Mouse (Mus musculus): Measurements from ENCODE around the gene Cep95.
"Not testable (repeated sequence)": the region's sequence is repeated elsewhere in the genome, so short reads cannot be mapped to it uniquely, and the experiment has no call there.

Gene Cep95

DNA sequence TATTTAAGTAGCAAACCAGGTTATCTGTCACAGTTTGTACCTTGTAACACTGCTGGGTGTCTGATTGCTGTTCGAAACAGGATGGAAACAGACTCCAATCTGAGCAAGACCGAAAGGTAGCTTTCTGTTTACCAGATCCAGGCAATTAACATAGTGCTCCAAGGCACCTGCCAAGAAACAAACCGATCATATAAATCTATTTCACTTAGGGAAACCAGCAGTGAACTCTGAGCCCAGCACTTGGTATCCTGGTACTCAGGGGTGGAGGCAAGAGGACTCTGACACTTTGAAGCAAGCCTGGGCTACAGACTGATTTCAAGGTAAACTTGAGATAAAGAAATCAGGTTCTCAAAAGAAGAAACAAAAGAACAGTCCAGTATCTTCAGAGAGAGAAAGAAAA is 11.7 kb upstream of the Cep95 start:
- no peak for DNase-seq

DNA sequence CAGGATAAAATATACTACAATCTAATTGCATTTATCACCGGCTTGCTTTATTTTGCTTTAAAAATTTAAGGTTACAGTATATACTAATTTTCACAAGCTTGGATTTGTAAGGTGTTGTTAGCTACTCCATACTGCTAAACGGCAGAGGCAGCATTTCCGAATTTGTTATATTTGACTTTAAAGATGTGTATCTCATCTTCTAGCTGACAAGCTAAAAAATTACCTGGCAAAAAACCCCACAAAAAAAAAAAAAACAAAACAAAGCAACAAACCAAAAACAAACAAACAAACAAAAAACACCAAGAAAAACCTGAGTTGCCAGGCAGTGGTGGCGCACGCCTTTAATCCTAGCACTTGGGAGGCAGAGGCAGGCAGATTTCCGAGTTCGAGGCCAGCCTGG is 10.9 kb upstream of the Cep95 start:
- no peak for DNase-seq

DNA sequence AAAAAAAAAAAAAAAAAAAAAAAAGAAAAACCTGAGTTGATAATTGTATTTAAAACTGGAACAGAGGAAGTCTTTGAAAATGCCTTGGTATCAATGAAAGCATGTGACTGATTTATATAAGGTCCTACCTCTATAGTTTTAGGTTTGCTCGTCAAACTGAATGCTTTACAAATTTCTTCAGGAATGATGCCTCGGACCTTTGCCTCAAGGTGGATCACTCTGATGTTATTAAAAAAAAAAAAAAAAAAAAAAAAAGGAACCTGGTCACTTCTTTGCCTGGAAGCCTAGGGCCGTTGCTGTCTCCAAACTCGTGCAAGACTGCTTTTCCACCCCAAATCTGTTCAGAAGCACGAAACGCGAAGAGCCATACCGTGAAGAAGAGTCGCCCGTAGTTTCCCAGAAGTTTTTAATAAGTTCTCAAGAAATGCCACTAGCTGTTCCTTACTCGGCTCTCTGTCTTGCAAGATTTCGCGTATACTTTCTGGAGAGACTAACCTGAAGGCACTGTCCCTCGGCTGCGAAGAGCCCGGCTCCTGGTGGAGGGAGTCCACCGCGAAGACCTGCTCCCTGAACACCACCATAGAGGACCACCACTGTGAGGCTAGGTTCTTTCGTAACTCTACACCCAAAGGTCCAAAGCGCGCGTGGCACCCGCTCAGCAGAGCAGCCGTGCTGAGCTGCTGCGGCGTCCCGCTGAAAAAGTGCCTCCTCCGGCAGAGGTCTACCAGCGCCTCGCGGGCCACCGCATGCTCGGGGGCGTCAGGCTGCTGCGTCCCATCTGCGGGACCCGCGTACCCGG is 10.3 kb upstream of the Cep95 start:
- no peak for DNase-seq

DNA sequence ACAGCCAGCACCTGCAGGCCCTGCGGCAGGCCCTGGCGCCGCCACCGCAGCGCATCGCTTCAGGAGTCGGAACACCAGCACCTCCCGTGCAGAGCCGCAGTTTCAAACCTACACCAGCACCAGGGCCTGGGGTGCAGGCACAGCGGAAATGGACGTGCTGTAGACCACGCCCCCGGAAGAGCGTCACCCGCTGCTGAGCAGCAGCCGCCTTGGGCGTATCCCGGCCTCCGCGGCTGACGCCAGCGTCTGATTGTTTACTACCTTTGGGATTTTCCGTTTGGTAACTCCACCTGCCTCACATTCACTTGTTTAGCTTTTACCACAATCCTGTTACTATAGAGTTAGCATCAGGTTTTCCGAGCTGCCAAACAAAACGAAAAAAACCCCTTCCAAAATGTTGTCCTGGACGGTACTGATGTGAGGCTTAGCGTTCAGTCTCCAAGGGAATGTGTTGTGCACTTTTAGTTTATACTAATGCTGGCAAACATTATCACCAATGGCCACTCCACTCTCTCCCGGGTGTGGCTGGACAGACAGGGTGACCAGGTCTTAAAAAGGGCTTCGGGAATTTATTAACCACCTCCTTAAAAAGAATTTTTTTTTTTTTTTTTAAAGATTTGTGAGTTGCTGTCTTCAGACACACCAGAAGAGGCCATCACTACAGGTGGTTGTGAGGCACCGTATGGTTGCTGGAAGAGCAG is 9.5 kb upstream of the Cep95 start, which contains the start of gene Polg2:
Gene Polg2 (minus strand): TSS at position 150 of the 701 bp plus-strand sequence.
- DNase-seq: peak; percentile 88 to 90

DNA sequence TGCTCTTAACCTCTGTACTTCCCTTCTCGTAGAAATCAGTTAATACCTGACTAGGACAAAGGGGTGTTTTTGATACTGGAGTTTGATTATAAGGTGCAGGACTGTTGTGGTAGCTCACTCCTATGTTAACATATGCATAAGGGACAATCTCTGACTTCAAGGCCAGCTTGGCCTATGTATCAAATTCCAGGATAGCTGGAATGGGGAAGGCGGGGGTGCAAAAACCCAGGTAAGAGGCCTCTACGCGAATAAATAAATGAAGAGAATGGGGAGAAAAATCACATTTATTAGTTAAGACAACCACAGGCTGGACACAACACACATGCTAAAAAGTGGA is 9.0 kb upstream of the Cep95 start:
- no peak for DNase-seq

DNA sequence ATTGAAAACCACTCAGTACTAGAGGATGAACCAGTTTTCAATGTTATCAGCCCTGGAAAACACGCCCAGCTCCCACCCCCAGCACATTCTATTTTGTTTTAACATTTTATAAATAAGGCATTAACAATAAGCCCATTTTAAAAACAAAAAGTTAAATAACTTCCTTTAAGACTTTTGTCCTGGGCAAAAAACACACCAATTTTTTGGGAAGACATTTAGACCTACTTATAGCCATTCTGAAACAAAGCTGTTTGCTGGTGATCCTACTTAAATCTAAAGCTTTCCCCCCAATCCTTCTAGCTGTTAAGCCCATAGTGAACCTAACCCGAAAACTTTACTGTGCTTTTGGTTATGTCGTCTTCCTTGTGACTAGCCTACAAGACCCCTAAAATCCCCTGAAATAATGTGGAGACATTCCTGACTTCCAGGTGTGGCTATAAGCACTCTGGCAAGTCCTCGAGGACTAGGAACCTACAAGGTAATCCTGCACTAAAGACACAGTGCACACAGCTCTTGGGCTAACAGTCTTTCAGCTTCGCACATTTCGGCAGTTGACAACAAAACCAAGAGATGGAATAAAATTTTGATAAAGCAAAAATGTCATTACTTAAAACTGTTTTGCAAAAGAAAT is 8.3 kb upstream of the Cep95 start:
- DNase-seq: no peak

DNA sequence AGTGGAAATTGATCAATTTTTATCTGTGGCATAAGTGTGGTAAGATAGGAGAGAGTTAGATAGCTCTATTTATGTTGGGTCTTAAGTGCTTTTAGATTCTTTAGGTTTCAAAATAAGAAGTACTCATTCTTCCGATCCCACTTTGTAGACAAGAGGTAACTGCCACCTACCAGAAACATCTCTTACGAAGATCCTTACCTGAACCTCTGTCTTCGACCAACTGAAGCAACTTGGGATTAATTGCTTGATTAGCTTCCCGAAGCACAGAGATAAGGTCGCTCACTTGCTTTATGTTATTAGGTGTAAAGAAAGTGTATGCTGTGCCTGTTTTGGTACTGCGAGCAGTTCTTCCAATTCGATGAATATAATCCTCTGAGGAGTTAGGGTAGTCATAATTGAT is 6.8 kb upstream of the Cep95 start:
- not testable (repeated sequence) for DNase-seq

DNA sequence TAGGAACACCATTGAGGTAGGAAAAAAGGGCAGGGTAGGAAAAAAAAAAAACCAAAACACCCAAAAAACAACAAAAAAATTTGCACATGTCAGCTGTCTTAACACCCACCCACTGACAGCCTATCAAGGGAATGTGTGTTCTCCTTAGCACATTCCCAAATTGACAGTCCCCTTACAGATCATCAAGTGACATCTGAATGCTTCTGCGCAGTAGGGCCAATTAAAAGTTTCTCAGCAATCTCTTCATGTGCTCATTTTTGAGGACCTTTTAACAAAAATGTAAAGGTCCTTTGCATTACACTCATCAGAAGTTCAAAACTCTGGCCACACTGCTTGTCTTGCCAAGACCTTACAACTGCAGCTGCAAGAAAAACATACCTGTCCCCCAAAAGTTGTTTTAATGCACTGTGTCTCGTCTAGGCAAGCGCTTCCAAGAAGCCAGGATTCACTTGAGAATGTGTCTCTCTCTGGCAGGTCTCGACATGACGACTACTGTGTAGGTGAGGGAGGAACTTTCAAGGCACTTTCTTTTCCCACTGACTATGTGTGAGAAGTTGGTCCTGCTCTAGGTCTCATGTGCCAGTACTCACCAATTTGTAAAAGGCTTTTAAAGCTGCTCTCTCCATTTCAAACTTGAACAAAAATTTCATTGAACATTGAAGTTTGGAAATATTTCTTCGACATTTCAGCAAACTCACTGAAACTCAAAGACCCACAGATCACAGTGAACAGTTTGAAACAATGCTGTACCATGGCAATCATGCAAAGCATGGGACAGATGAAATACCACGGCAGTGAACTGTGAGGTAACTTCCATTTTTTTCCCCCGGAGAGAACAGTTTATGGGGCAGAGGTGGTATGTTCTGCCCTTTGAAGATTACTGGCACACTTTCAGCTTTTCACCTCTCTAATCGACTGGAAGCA is 5.9 kb upstream of the Cep95 start:
- no peak for DNase-seq

DNA sequence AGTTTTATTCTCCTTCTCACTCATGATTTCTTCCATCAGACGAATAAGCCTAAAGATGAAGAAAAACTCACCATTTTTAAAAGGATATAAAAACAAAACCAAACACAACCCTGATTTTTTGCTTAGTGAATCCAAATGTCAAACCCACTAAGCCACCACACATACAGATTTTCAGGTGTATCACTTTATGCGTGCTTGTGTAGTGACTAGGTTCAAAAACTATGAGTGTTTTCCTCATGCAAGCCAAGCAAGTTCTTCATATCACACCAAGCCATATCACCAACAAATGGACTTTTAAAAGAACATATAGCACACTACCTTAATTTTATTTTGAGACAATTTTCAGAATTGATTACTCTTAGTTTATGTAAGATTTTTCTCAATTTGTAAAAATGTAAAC is 4.6 kb upstream of the Cep95 start:
- no peak for DNase-seq

DNA sequence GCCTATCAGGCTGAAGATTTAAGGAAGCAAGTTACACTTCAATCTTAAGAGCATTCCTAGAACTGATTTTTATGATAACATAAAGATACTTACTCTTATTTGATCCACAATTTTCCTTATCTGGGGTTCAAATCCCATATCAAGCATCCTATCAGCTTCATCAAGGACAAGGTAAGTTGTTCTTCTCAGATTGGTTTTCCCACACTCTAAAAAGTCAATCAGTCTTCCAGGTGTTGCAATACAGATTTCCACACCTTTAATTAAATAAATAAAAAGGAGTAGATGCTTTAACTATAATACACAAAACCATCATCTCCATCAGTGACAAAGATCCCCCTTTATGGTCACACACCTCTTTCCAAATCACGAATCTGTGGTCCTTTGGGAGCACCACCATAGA is 4.0 kb upstream of the Cep95 start:
- no peak for DNase-seq

DNA sequence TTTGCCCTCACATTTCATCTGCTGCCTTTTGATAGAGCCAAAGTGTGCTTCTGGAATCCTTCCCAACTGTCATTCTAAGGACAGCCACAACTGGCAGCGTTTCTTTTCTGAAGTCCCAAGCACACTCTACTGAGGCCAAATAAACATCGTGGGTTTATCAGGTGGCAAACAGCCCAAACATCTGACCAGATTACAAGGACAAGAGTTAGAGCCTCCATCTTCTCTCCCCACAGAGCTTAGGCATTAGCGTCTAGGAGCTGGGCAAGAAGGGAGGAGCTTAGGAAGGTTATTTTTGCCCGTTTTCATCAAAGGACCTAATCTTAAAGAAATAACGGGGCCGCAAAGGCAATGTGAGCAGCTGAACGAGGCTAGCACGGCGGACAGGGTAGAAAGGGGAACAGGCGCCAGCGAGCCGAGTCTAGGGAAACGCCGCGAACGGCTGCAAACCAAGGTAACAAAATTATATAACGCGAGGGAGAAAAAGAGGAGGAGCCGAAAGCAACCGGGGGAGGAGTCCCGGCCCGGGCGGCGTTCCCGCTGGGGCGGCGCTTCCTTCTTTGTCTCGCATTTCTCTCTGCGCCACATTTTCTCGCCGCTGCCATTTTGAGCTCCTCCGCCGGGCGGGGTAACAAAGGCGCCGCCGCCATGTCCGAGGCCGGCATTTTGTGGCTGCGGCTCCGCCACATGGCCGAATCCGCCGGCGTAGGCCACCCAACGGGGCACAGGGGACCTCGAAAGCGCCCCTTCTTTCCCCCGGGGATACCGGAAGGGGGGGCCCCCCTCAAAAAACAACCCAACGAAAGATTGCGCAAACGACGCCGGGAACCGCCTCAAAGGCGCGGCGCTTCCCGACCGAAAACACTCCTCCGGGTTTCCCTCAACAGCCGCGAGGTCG is 1.7 kb upstream of the Cep95 start:
- DNase-seq: peak; percentile 84 to 89

DNA sequence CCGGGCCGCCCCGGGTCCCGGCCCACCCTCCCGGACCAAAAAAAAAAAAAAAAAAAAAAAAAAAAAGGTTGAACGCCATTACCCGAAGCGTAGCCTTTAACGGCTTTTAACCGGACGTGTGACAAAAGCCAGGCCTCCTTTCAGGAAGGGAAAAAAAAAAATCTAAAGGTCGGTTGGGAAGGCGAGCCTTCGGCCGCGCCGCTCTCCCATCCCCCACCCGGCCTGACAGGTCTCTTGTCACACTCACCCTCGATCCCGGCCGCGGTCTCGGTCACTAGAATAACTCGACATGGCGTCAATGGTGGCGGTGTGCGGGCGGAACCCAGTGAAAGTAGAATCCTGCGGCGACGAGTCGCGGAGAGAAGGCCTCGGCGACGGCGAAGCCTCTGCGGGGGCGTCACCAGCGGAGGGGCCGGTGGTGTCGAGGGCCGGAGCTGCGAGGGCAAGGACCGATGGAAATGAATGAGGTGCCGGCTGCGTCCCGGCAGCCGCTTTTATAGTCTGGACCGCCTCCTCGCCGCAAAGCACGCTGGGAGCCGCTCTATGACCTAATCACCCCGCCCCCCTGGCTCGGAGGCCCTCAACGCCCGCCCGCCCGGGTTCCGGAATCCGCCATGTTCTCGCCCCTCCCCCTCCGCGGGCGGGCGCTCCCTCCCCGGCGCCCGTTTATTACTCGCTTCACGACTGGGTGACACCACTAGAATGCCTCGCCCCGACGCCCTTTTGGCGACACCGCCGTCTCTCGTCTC is 852 bp upstream of the Cep95 start:
- DNase-seq: peak; percentile 96 to 100

DNA sequence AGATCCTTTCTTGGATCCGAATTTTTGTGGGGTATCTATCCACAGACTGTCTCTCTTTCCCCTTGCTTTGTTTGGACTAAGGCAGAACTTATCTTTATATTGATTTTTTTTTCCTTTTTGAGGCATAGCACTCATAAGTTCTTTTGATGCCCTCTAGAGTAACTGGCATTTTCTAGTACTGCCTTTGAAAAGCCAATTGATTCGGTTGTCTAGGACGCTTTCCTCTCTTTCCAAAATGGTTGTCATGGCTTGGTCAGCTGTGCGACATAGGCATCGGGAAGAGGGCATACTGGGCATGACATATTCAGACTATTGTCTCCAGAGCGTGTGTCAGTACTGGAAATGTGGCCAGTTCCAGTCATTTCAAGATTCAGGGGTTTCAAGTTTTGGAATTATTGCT is 597 bp downstream of the Cep95 start:
- peak in 1 of 2 experiments; percentile 36 for DNase-seq

DNA sequence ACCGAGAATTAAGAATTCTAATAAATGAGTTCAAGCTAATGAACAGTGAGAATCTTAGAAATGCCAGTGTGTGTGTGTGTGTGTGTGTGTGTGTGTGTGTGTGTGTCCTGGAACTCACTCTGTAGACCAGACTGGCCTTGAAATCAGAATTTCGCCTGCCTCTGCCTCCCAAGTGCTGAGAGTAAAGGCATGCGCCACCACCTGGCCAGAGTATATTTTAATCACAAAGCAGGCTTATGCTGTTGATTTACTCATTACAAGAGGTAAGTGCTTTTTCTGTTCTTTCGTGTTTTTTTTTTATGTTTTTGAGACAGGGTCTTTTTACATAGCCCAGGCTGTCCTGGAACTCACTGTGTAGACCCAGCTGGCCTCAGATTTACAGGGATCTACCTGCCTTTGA is 4.8 kb downstream of the Cep95 start:
- no peak for DNase-seq

DNA sequence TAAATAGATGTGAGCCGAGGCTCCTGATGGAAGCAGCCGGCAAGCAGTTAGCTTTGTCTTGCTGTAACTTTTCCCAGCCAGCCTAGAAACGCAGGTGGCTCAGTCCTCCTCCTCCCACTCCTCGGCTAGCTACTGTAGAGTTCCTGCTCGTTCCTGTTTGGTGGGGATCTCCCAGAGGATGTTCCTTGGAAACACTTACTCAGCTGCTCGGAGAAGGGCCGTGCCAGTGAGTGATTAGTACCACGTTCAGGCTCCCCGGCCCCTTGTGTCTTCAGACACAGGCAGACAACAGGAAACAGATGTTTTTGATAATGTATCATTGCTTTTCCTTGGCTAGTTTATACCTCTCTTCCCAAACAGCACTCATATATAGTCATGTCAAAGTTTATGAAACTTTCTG is 6.6 kb downstream of the Cep95 start:
- no peak for DNase-seq

DNA sequence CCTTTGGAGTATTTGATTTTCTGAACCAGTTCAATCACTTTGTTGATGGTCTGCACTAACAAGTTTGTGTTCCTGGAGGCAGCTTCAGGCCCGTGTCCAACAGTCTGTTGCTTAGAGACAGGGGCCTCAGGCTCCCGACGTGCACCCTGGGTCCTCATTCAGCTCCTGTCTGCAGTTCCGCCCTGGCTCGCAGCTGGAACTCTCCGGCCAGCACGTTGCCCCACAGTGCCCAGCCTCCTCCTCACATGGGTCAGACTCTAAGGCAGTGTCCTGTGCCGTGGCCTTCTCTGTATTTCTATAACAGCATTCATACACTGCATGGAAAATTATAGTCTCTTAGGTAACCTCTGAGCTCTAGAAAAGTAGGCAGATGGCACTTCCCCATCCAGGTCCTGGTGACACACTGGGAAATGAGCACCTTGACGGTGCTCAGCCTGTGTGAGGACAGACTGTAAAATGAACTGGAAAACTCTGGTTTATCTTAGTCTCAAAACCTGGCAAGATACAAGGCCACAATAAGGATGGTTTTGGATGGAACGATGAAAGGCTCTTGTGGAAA is 13.1 kb downstream of the Cep95 start:
- peak in 1 of 2 experiments; percentile 43 for DNase-seq

DNA sequence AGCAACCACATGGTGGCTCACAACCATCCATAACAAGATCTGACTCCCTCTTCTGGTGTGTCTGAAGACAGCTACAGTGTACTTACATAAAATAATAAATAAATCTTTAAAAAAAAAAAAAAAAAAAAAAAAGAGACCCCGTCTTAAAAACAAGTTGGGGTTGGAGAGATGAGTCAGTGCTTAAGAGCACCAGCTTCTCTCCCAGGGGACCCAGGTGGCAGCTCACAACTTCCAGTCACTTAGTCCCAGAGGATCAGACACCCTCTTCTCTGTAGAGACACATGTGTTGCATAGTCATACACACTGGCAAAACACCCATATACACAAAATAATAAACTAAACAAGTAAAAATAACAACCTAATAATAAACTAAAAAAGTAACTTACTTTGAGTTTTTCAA is 18.4 kb downstream of the Cep95 start:
- not testable (repeated sequence) for DNase-seq

DNA sequence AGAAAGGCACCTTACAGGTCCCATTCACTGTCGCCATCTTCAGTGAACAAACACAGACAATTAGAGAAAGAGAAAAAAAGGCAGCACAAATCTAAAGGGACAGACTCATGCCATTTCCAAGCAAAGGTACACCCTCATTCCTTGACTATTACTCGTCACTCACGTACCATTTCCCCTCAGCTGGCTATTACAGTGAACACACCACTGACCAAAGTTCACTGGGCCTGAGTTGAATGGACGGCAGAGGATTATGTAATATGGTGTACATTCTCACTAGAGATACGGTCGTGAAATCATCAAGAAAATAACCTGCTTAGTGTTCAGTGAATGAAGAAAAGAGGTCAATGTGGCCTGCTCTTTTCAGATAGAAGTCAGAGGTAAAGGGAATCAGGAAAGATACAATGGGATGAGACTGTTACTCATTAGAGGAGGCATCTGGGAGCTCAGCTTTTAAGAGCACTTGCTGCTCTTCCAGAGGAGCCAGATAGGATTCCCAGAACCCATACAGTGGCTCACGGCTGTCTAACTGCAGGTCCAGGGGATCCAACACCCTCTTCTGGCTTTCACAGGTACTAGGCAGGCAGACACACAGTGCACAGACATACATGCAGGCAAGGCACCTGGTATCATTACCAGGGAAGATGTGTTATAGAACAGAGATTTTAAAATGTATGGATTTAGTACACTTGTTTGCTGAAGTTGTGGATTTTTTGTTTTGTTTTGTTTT is 23.5 kb downstream of the Cep95 start:
- no peak for DNase-seq

DNA sequence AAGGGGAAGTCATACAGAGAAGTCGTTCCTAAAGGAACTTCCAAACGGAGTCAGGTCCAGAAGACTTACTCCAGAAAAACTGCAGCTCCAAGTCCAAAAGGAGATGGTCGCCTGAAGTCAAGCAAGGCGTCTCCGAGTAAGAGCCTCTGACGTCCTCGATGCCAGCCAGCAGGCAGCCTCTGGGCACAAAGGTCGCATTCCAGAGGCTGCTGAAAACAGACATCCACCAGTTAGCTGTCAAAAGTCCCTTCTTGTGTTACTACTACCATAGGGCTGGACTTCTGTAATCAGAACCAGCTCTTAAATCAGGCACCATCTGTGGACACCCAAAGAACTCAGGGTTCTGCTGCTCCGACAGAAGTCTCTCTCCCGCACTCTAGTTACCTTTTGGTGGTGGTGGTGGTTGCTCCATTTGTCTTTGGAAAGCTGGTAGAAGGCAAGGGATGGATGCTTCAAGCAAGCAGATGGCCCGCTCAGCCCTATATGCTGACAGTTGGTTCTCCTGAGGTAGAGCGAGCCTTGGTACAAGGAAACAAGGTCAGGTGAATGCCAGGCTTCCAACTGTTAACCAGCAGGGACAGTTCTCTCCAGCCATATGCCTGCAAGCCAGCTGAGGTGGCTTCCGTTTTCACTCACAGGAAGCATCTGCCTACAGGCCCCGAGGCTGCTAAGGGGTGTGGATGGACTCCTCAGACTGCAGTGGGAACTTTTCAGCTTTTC is 25.7 kb downstream of the Cep95 start:
- DNase-seq: peak; percentile 90 to 94

Measured in cerebellum, adult 18-20 months (tissue).